Mouse (Mus musculus) bone marrow, adult 2 months (tissue): Measurements from ENCODE around the gene Cntfr.

Experiments used
- CTCF ChIP-seq: fragments of 200-500 bp; IDR thresholded peaks from 2 replicates; pipeline ENCODE4 v1.5.1; 2011; ENCODE audit warnings: low read length, control low read depth; ENCODE audit not compliant: control insufficient read depth, insufficient read depth
- POLR2A ChIP-seq: fragments of 200-500 bp; IDR thresholded peaks from 2 replicates; pipeline ENCODE4 v1.6.1; 2011; ENCODE audit warnings: low read depth, mild to moderate bottlenecking, control low read depth, low read length, borderline replicate concordance; ENCODE audit not compliant: control insufficient read depth

DNA sequence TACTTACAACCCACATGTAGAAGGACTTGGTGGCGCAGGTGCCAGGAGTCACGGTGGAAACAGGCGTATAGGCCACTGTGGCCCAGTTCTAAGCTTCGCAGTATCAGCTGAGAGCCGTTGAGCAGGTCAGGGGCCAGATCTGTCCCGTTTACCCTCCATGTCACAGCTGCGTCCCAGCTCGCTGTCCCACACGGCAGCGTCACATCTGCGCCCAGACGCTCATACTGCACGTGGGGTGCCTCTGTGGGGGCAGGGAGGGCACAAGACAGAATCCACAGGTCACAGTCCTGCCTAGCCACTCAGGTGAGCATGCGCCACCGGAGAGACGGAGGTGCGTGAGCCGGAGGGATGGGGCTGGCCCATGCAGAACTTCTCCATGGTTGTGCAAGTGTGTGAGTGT lies 26.1 kb downstream of the Cntfr start:
- TF ChIP-seq CTCF (no peak), POLR2A (no peak)
